Comparison of ENCODE assay signal across 9 mouse cellular contexts in the genomic region with DNA sequence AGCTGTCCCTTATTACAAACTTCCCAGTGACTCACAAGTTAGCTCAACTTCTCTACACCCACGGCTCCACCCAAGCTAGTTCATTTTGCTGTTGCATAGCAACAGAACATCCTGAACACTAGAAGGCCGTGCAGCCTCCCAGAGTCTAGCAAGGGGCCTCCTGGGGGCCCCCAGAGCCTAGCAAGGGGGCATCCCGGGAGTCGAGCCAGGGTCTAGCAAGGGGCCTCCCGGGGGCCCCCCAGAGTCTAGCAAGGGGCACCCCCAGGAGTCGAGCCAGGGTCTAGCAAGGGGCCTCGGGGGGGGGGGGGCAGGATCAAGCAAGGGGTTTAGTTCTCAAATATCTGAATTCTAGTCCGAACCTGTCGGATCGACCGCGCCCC. TPM values are rescaled to one million over a fixed set of nuclear protein-coding genes. Genes with fewer than 3 reads are reported as not detected.
DNase-seq lines count a peak whose midpoint lies in the region; ATAC-seq and TF ChIP-seq lines count a peak whose summit lies in the region.
"Had no signal": no experiment of that assay in that cellular context is flagged by ENCODE, and none has a peak within 500 bp of the region (broad histone marks: within the 10 kb centered on the region; RNA-seq: fewer than 3 reads in every experiment).

No protein-coding gene starts in this region.

- peaks cover 18% of the 10 kb centered on the region for H3K4me1 ChIP-seq in heart, embryonic 12.5 days (replicated peaks)
- peaks cover 8% of the 10 kb centered on the region for H3K4me1 ChIP-seq in liver, embryonic 16.5 days (ENCODE audit: control insufficient read depth, low read depth, low read length)
- no peaks in the 10 kb centered on the region for H3K4me1 ChIP-seq in neural tube, embryonic 11.5 days (ENCODE audit: control insufficient read depth, insufficient read depth, low read length)
- 0 out of 2 replicates have a peak, but pooled peaks cover 2% of the 10 kb centered on the region for H3K4me1 ChIP-seq in stomach, postnatal 0 days (replicated peaks; ENCODE audit: control insufficient read depth, insufficient read depth)

- H3K4me2 ChIP-seq in heart, embryonic 12.5 days, result peak overlapping the region; percentile 86
- peak overlapping the region; percentile 88 for H3K4me2 ChIP-seq in liver, embryonic 16.5 days (ENCODE audit: low read depth, low read length)
- peak overlapping the region; percentile 58 for H3K4me2 ChIP-seq in neural tube, embryonic 11.5 days (ENCODE audit: low read depth)
- peak overlapping the region; percentile 61 for H3K4me2 ChIP-seq in stomach, postnatal 0 days (replicated peaks; ENCODE audit: low read depth)

- peak overlapping the region; percentile 71 for H3K4me3 ChIP-seq in heart, embryonic 12.5 days
- peak overlapping the region; percentile 78 for H3K4me3 ChIP-seq in liver, embryonic 16.5 days (ENCODE audit: low read depth, low read length)
- H3K4me3 ChIP-seq in neural tube, embryonic 11.5 days (ENCODE audit: low read depth, low read length), result peak overlapping the region; percentile 71
- H3K4me3 ChIP-seq in stomach, postnatal 0 days (ENCODE audit: low read depth, low read length), result peak overlapping the region; percentile 71

- no peaks in the 10 kb centered on the region for H3K27me3 ChIP-seq in heart, embryonic 12.5 days (replicated peaks)
- H3K27me3 ChIP-seq in liver, embryonic 16.5 days (ENCODE audit: control insufficient read depth, insufficient read depth, low read depth, low read length), result no peaks in the 10 kb centered on the region
- no peaks in the 10 kb centered on the region for H3K27me3 ChIP-seq in neural tube, embryonic 11.5 days (ENCODE audit: control insufficient read depth, insufficient read depth, low read length)
- no peaks in the 10 kb centered on the region for H3K27me3 ChIP-seq in stomach, postnatal 0 days (ENCODE audit: control insufficient read depth, insufficient read depth, low read length)

- WGBS in heart, embryonic 12.5 days, result under 1% methylated on average over 12 of the region's 12 CpGs
- 0% methylated on average over 12 of the region's 12 CpGs for WGBS in liver, embryonic 16.5 days (ENCODE audit: insufficient replicate concordance)
- 1% methylated on average over 12 of the region's 12 CpGs for WGBS in neural tube, embryonic 11.5 days
- 0% methylated on average over 12 of the region's 12 CpGs for WGBS in stomach, postnatal 0 days

- peaks cover 24% of the 10 kb centered on the region for H3K36me3 ChIP-seq in heart, embryonic 12.5 days
- peaks cover 19% of the 10 kb centered on the region for H3K36me3 ChIP-seq in liver, embryonic 16.5 days (ENCODE audit: control insufficient read depth, insufficient read depth)
- peaks cover 4% of the 10 kb centered on the region; the same call in 1 of the 2 replicates for H3K36me3 ChIP-seq in neural tube, embryonic 11.5 days (ENCODE audit: control insufficient read depth, insufficient read depth, low read length)
- H3K36me3 ChIP-seq in stomach, postnatal 0 days (ENCODE audit: control insufficient read depth, insufficient read depth, low read length), result peaks cover 2% of the 10 kb centered on the region; the same call in 1 of the 2 replicates

- H3K9ac ChIP-seq in heart, embryonic 12.5 days, result peak overlapping the region; percentile 76
- H3K9ac ChIP-seq in liver, embryonic 16.5 days (ENCODE audit: low read depth, low read length), result peak overlapping the region; percentile 79
- H3K9ac ChIP-seq in neural tube, embryonic 11.5 days (ENCODE audit: low read length), result peak overlapping the region; percentile 55
- peak overlapping the region; percentile 76 for H3K9ac ChIP-seq in stomach, postnatal 0 days (ENCODE audit: low read length)

- peak; percentile 87 for DNase-seq in CD4-positive, CD25-positive, alpha-beta regulatory T cell, adult 2 months (ENCODE audit: low read depth, low spot score)
- DNase-seq in adrenal gland, postnatal 25 days, result peak; percentile 40
- DNase-seq in kidney, postnatal 10 days, result peak; percentile 67
- peak; percentile 79 for DNase-seq in neural tube, embryonic 11.5 days (ENCODE audit: low spot score)
- peak; percentile 84 for DNase-seq in stomach, postnatal 0 days (ENCODE audit: low spot score)

- TF ChIP-seq CTCF in stomach, postnatal 0 days (IDR thresholded peaks at IDR 0.05; ENCODE audit: low read depth), result no peak

- TF ChIP-seq EP300 in stomach, postnatal 0 days (optimal IDR thresholded peaks at IDR 0.05), result no peak

- H3K27ac ChIP-seq in heart, embryonic 12.5 days (ENCODE audit: poor library complexity, severe bottlenecking), result peak overlapping the region; percentile 98
- peak overlapping the region; percentile 86 for H3K27ac ChIP-seq in liver, embryonic 16.5 days (ENCODE audit: low read length)
- H3K27ac ChIP-seq in neural tube, embryonic 11.5 days (ENCODE audit: low read depth, low read length), result peak overlapping the region; percentile 83
- H3K27ac ChIP-seq in stomach, postnatal 0 days (replicated peaks), result peak overlapping the region; percentile 99

- ATAC-seq in erythroblast, adult 5-6 weeks (replicated peaks; ENCODE audit: low FRiP score, poor library complexity, severe bottlenecking), result 0 out of 2 replicates have a peak, but pooled peaks have one; percentile 36
- ATAC-seq in heart, embryonic 12.5 days (ENCODE audit: insufficient number of reproducible peaks, low FRiP score), result peak; percentile 88
- peak; percentile 25 for ATAC-seq in liver, embryonic 16.5 days (ENCODE audit: low read depth)
- peak; percentile 79 for ATAC-seq in neural tube, embryonic 11.5 days (ENCODE audit: insufficient read depth, low FRiP score, low TSS enrichment)
- peak; percentile 82 for ATAC-seq in stomach, postnatal 0 days (ENCODE audit: low FRiP score, low TSS enrichment)

- no peaks in the 10 kb centered on the region for H3K9me3 ChIP-seq in heart, embryonic 12.5 days (replicated peaks)
- no peaks in the 10 kb centered on the region for H3K9me3 ChIP-seq in liver, embryonic 16.5 days (replicated peaks; ENCODE audit: control insufficient read depth, low read length)
- no peaks in the 10 kb centered on the region for H3K9me3 ChIP-seq in neural tube, embryonic 11.5 days (ENCODE audit: control insufficient read depth, low read length)
- no peaks in the 10 kb centered on the region for H3K9me3 ChIP-seq in stomach, postnatal 0 days (ENCODE audit: control insufficient read depth, low read length)

RNA-seq across cellular contexts. Expression of a gene that starts 0.8 kb away (rescaled TPM):
- 104 TPM in 2 replicates for total RNA-seq in adrenal gland, postnatal 25 days (2021)
- 25.2 and 26.8 TPM in 2 replicates for total RNA-seq in erythroblast, adult 5-6 weeks (2015; ENCODE audit: low replicate concordance)
- total RNA-seq in erythroblast, adult 5-6 weeks (2017; ENCODE audit: low replicate concordance), result 23.4 and 31.6 TPM in 2 replicates
- polyA plus RNA-seq in heart, embryonic 12.5 days (2016; fragmentation: Nextera tagmentation; extraction: Ambion mirVana), result 258 and 263 TPM in 2 replicates
- 50.5 and 62.1 TPM in 2 replicates for polyA plus RNA-seq in liver, embryonic 16.5 days (2015; fragmentation: Nextera tagmentation; extraction: Ambion mirVana)
- polyA plus RNA-seq in neural tube, embryonic 11.5 days (2014; fragmentation: Nextera tagmentation; extraction: Ambion mirVana), result 295 and 303 TPM in 2 replicates
- polyA plus RNA-seq in stomach, postnatal 0 days (2015; fragmentation: Nextera tagmentation; extraction: Ambion mirVana), result 181 and 186 TPM in 2 replicates

RNA-seq across cellular contexts. Expression of a gene that starts 38.8 kb away (rescaled TPM):
- total RNA-seq in adrenal gland, postnatal 25 days (2021), result not detected in 2 replicates
- not detected in 2 replicates for total RNA-seq in erythroblast, adult 5-6 weeks (2015; ENCODE audit: low replicate concordance)
- total RNA-seq in erythroblast, adult 5-6 weeks (2017; ENCODE audit: low replicate concordance), result not detected in 2 replicates
- 0.36 and 0.69 TPM in 2 replicates for polyA plus RNA-seq in heart, embryonic 12.5 days (2016; fragmentation: Nextera tagmentation; extraction: Ambion mirVana)
- 0.06 and 0.08 TPM in 2 replicates for polyA plus RNA-seq in liver, embryonic 16.5 days (2015; fragmentation: Nextera tagmentation; extraction: Ambion mirVana)
- polyA plus RNA-seq in neural tube, embryonic 11.5 days (2014; fragmentation: Nextera tagmentation; extraction: Ambion mirVana), result 0.25 and 0.64 TPM in 2 replicates
- polyA plus RNA-seq in stomach, postnatal 0 days (2015; fragmentation: Nextera tagmentation; extraction: Ambion mirVana), result 13.9 and 20.1 TPM in 2 replicates
- total RNA-seq: heart, postnatal 36 days had no signal

Comparison
In these comparisons a context has a peak if more than half of its experiments do, and no peak if none do; other contexts are left out.
1. Peak in every context shown above with its lines: DNase-seq, ATAC-seq, H3K4me3 ChIP-seq and H3K27ac ChIP-seq.
2. ATAC-seq: peak in every context shown above with its lines; median percentile 88 in heart, embryonic 12.5 days; 82 in stomach, postnatal 0 days; 79 in neural tube, embryonic 11.5 days; 36 in erythroblast, adult 5-6 weeks; 25 in liver, embryonic 16.5 days.